Mouse (Mus musculus) heart, adult 11 months (tissue): ENCODE measurements around the gene Pdzk1ip1.

Experiments
- DNase-seq: peaks from one replicate; pipeline ENCODE4 v3.0.0; 2022

The Pdzk1ip1 gene

GRCm38 (mm10) chr4:115088611-115089338, at the start of gene Pdzk1ip1:
TSS of gene Pdzk1ip1 (plus strand) at chr4:115088708.
- no peak for DNase-seq

DNA sequence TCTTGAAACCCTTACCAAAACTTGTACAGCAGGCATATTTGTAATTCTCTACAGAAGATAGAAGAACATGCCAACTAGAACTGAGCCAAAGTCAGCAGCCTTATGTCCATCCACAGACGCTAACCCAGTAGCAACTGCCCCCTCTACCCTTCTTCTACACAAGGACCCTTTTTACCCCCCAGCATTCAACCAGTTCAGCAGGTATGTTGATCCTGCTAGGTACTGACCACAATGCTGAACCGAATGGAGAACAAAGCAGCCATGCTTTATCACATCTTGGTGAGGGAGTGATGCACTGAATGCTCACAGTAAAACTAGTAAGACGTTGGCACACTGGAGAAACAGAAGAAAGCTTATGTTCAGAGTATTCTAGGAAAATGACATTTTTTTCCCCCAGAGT, 42.9 kb upstream of the Pdzk1ip1 start:
- DNase-seq, result peak; percentile 54

DNA sequence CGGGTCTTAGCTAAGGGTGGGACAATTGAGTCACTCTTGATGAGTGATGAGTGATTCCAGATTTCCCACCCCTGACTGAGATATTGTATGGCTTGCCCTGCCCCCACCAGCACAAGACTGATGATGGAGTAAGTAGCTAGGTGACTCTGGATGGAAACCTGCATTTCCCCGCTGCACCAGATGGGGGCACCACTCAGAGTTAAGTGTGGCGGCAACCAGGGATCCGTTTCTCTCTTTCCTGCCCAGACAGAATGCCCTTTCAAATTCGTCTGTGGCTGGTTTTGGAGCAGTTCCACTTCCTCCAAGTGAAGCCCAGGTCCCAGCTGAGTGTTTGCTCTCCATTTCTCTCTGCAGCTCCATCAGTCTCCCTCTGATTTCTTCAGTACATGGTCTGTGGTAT, 40.8 kb upstream of the Pdzk1ip1 start:
- peak; percentile 97 for DNase-seq

DNA sequence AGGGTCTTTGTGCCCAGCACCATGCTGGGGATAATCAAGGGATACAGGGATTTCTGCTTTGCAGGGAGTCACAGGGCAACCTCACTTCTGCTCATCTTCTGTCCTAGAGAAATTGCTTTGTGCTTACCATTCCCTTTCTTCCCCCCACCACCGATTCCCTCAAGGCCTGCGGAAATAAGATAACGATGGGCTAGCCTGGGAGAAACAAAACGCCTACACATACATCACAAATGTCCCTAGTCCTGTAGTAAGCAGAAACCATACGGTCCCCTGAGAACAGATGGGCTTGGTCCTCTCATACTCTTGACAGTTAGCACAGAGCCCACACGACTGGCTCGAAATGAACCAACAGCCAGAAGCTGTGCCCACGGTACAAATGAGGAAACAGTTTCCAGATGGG, 40.3 kb upstream of the Pdzk1ip1 start:
- DNase-seq, result peak; percentile 80

GRCm38 (mm10) chr4:115051245-115051644, 37.3 kb upstream of the Pdzk1ip1 start:
- DNase-seq, result peak; percentile 68

DNA sequence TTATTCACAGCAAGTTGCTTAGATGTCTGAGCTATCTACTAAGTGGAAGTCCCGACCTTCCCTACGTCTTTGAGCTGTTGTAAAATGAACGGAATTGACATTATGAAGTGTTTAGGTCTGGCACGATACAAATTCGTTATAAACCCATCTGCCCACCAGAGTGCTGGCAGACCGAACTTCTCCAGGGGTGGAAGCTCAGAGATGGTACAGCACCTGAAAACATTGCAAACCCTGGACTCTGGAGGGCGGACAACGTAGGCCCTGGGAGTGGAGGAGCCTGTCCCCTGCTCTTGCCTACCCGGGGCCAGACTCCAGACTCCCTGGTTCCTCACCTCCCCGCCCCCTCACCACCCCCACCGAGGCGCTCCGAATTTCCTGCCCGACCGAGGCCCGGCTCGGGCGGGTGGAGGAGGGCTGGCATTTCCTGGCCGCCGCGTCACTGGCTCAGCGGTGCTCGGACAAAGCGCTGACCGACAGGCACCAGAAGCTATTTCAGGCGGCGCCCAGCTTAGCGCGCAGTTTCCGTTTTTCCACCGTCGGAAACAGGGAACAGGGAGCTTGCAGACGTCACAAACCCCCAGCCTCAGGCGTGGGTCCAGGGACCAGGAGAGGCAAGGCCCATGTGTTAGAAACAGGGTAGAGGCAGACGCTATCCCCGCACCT, 36.0 kb upstream of the Pdzk1ip1 start:
- DNase-seq, result peak; percentile 99

GRCm38 (mm10) chr4:115055044-115055443, 33.5 kb upstream of the Pdzk1ip1 start:
- DNase-seq, result peak; percentile 76

GRCm38 (mm10) chr4:115055691-115056090, 32.8 kb upstream of the Pdzk1ip1 start:
- DNase-seq, result peak; percentile 17

DNA sequence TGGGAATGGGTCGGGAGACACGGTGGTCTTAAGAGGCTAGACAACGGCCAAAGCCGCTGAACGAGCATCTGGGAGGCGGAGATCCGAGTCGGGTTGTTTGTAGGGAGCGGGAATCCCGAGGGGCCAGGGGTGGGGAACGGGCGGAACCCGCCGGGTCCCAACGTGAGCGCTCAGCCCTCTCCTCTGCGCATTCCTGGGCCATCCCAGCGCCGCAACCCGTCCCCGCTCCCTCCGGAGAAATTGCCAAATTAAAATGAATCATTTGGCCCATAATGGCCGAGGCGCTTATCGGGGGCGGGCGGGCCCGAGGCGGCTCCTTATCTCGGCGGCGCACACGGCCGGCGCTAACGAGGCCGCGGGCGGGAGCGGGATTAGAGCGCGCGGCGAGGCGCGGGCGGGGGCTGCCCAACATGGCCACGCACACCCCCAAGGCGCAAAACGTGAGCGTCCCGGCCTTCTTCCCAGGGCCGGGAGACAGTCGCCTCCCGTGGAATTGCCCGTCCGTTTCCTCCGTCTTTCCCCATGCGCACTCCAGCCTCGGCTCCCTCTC, 32.1 kb upstream of the Pdzk1ip1 start, which contains the start of gene Tal1:
Gene Tal1 (plus strand): TSS at position 56 of the 550 bp plus-strand sequence.
- DNase-seq, result peak; percentile 97

GRCm38 (mm10) chr4:115056921-115057673, 31.4 kb upstream of the Pdzk1ip1 start:
- DNase-seq, result peak; percentile 99

GRCm38 (mm10) chr4:115057674-115058316, 30.7 kb upstream of the Pdzk1ip1 start:
- DNase-seq, result peak; percentile 94

DNA sequence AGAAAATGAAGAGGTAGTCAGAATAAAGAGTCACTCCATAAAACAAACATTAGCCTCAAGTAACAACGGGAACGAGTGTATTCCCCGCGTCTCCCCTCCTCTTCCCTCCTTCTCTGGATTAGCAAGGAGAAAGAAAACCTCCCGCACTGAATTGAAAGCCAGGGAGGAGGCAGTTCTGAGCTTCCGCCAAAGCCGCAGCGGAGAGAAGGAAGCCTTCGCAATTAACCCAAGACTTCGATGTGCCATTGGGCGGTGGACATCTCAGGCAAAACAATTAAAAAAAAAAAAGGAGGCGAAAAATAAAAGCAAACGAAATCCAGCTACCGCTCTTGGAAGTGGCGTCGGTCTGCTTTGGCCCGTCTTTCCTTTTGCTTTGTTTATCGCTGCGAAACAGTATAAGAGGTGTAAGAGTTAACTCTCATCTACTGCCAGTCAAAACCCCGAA, 30.2 kb upstream of the Pdzk1ip1 start:
- peak; percentile 94 for DNase-seq

DNA sequence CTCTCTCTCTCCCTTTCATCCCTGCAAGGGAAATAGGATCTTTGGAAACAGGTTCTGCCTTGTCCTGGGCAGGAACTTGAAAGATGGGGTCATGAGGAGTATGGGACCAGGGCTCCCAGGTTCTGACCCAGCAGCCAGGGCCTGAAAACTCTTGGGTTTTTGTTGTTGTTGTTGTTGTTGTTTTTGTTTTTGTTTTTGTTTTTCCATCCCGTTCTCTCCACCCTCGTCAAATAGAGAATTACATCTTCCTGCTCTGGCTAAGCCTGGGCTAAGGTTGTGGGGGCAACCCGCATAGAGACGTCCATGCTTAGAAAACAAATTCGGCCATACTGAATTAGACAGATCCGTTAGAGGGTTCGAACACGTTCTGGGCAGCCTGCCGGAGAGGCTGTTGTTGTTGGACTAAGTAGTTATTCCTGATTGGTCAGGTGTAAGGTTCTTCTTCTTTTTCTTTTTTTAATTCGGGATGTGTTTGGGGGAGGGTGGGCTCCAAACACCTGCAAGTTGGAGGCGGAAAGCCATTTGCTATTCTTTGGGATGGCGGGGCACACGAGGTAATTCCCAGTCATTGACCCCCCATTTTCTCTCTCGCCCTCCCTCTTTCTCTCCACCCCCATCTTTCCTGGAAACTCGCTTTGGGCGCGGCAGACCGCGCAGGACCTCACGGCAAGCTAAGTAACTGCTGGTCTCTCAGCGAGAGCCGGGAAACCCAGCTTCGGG, 29.5 kb upstream of the Pdzk1ip1 start:
- DNase-seq, result peak; percentile 94

- peak; percentile 97 for DNase-seq
These were observed 28.6 kb upstream of the Pdzk1ip1 start for GRCm38 (mm10) chr4:115059871-115060270.

DNA sequence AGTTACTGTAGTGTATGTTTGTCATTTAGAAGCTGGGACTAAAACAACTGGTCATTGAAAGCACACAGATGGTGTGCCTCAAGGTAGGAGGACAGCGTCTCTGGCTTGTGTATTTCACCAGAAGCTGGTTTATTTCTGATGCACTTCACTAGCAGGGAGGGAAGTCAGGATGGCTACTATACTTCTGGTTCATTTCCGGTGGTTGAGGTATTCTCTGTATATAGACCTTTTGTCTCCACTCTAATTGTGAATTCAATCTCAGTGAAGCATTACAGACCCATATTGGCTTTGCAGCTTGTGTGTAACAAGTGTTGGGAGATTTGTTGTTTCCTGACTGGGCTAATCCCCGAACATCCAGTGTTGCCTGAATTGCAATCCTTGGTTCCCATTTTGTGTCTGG, 27.8 kb upstream of the Pdzk1ip1 start:
- no peak for DNase-seq

- DNase-seq, result peak; percentile 90
These were observed 26.0 kb upstream of the Pdzk1ip1 start for GRCm38 (mm10) chr4:115062540-115062874.

DNA sequence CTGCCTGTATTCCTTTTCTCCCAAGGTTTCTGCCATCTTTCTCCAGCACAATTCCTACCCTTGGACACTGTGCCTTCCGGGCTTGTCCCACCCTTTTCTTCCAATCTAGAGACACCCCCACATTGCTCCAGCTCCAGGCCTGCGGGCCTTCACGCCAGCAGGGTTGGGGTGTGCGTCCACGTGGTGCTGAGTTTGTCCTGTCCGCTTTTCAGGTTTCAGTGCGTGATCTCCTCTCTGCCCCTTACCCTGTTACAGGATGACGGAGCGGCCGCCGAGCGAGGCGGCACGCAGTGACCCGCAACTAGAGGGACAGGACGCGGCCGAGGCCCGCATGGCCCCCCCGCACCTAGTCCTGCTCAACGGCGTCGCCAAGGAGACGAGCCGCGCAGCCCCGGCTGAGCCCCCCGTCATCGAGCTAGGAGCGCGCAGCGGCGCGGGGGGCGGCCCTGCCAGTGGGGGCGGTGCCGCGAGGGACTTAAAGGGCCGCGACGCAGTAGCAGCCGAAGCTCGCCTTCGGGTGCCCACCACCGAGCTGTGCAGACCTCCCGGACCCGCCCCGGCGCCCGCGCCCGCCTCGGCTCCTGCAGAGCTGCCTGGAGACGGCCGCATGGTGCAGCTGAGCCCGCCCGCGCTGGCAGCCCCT, 25.5 kb upstream of the Pdzk1ip1 start:
- peak; percentile 95 for DNase-seq

GRCm38 (mm10) chr4:115063518-115064239, 24.8 kb upstream of the Pdzk1ip1 start:
- DNase-seq, result no peak

GRCm38 (mm10) chr4:115071668-115072067, 16.8 kb upstream of the Pdzk1ip1 start:
- DNase-seq, result no peak

DNA sequence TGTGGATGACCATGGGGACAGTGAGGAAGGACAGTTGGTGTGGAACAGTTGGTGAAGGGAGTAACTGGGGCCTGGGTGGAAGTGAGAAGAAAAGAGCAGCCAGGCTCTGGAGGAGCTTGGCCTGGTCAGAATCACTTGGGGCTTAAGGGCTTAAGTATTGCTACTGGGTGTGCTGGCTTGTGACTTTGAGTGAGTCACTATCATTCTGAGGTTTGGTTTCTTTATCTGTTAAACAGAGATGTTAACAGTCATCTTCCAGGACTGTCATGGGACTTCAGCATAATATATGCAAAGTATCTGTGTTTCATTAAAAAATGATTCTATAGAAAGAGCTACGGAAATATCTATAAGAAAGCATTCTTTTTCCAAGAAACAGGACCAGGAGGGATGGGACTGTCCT, 13.7 kb upstream of the Pdzk1ip1 start:
- no peak for DNase-seq
